Mouse (Mus musculus): ENCODE measurements at regions not wholly inside any gene's neighbourhood (a gene's known extent, or its start where the extent isn't known, plus 50 kb on each side); places are given as distances from the start of the nearest gene placed in this dataset.

DNA sequence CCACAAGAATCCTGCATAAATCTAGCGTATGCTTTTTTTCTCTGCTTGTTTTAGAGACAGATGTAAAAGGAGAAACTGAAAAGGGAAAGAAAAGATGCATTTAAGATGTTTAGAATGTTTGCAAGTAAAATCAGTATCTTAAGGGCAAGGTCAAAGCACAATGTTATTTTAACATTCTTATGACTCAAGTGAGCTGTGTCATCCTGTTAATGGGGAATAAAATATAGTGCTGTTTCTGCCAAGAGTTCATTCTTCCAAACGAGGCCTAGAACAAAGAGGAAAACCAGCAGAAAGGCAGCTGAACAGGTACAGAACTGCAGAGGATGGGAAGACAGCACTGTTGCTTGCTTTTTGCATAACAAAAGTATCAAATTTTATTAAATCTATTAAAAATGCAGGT, 156.7 kb upstream of the Tmtc1 start:
- DNase-seq (ENCODE audit: low spot score in 2 of 2), result no peak

DNA sequence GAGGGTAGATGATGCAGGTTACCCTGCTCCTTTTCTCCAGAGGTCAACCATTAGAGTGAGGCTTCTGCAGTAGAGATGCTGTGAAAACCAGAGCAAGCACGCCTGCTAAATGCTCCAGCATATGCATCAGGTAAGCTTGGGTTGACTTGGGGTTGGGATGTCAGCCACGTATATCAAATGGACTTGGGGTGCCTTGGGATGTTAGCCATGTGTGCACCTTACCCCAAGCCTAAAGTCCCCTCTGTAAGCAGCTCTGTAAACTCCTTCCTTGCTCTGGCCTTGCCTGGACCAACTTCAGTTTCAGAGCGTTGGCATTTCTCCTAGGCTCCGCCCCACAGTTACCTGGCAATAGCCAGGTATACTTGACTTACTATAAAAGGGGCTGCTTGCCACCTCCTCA, 155.3 kb upstream of the Tmtc1 start:
- DNase-seq (ENCODE audit: low spot score in 2 of 2), result no peak

- DNase-seq (ENCODE audit: low spot score in 2 of 2), result no peak
These were observed 154.7 kb upstream of the Tmtc1 start for GRCm38 (mm10) chr6:148598746-148599337.

- no peak for DNase-seq (ENCODE audit: low spot score in 2 of 2)
These were observed 151.0 kb upstream of the Tmtc1 start for GRCm38 (mm10) chr6:148595009-148595770.

- DNase-seq (ENCODE audit: low spot score in 2 of 2), result no peak
These were observed 144.8 kb upstream of the Tmtc1 start for GRCm38 (mm10) chr6:148588971-148589370.

GRCm38 (mm10) chr6:148586439-148587321, 142.5 kb upstream of the Tmtc1 start:
- no peak for DNase-seq (ENCODE audit: low spot score in 2 of 2)

DNA sequence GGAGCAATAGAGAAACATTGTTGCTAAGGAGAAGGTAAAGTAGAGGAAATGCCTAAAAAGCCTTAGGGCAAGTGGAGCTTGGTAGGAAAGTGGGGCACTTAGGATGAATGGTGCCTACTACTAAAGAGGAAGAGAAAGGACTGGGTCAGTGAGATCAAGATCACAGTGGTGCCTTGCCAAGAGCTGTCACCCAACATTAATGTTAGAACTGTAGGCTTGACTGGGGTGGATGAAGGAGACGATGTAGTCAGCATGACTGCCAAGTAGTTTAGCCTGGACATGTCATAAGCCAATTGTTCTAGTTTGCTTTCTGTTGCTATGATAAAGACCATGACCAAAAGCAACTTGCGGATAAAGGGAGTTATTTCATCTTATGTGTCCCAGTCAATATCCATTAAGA, 139.9 kb upstream of the Tmtc1 start:
- no peak for DNase-seq (ENCODE audit: low spot score in 2 of 2)

DNA sequence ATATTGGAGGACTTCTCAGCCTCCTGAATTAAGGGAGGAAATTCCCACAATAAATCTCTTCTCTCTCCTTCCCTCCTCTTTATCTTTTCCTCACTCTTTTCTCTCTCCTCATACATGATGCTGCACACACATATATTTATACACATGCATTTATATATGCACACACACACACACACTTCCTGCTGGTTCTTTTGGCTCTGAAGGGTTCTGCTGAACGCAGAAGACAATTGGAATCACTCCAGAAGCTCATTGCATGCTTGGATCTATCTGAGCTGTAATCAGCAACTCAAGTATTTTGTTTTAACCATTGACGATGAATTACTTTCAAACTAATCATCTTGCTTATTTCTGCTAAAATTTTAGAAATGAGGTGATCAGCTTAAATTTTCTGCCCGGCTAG, 134.1 kb upstream of the Tmtc1 start:
- DNase-seq (ENCODE audit: low spot score in 2 of 2), result no peak

- no peak for DNase-seq (ENCODE audit: low spot score in 2 of 2)
These were observed 133.5 kb upstream of the Tmtc1 start for GRCm38 (mm10) chr6:148577663-148578062.

- DNase-seq (ENCODE audit: low spot score in 2 of 2), result no peak
These were observed 130.7 kb upstream of the Tmtc1 start for GRCm38 (mm10) chr6:148574742-148575453.

- DNase-seq (ENCODE audit: low spot score in 2 of 2), result no peak
These were observed 128.0 kb upstream of the Tmtc1 start for GRCm38 (mm10) chr6:148572201-148572600.

DNA sequence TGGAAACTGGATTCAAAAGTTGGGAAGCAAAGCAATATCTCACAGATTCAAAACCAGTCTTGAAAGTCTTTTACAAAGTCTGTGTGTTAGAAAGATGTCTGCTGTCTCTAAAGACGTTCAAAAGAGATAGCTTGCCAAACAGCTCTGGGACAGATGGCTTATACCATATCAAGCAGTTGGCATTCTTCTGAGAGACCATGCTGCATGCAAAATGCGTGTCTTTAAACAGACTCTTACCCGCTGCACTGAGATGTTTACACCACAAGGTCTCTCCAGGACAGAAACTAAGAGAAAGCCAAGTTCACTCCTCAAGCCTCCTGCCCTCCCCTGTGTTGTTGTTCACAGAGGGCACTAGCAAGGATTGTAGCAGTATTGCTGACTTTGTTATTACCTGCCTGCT, 127.5 kb upstream of the Tmtc1 start:
- DNase-seq (ENCODE audit: low spot score in 2 of 2), result no peak

DNA sequence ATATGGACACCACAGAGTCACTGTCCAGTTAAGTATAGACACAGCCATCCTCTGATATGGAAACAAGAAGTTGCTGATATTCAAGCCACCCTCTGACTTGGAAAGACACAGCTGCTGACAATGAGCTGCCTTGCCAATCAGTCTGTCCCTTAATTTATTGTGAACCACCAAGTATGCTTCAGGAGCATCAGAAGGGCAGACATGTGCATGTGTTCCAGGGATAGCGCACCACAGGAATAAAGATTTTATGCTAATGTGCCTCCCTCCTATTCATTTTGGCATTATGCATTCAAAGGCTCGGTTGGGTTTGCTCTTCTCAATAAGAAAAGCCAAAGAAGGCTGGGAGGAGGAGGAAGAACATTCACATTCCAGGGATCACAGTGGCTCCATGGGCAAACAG, 120.0 kb upstream of the Tmtc1 start:
- DNase-seq (ENCODE audit: low spot score in 2 of 2), result no peak

DNA sequence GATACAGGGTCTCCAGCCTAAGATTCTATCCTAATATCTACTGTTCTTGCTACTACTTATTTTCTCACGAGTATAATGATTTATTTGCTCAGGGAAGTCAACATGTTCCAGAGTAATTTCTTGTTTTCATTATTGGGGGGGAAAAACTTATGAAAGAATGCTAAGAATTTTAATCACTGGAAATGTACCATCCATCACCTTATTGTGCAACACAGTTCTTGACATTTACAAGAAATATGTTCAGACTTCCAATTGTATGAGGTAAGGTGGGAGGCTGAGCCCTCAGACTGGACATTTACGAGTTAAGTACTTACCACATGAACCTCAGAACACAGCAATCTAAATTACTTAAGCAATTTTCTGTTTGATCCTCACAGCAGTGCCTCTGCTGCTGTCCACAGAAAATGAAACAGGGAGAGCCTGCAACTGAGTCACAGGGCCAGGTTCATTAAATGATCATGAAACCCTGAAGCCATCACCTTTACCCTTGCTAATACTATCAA, 118.1 kb upstream of the Tmtc1 start:
- DNase-seq (ENCODE audit: low spot score in 2 of 2), result no peak

GRCm38 (mm10) chr6:148556484-148556871, 112.3 kb upstream of the Tmtc1 start:
- no peak for DNase-seq (ENCODE audit: low spot score in 2 of 2)

GRCm38 (mm10) chr6:148555651-148556483, 111.7 kb upstream of the Tmtc1 start:
- no peak for DNase-seq (ENCODE audit: low spot score in 2 of 2)

GRCm38 (mm10) chr6:148554463-148554862, 110.3 kb upstream of the Tmtc1 start:
- DNase-seq (ENCODE audit: low spot score in 2 of 2), result no peak

DNA sequence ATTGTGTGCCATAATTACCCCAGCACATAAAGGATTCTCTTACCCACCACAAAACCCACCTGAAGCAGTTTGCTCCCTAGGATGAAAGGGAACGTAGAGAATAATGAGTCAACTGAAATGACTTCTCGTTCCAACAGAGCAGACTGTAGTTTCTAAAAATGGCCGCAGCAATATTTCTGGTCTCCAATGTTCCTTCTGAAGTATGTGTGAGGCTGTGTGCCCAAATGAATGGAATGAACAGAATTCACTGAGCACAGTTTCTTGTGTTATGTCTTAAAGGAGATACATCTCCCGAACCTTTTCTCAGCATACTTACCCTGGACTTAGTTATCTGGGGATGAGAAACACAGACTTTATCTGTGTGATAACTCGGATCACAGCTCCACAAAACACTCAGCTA, 109.4 kb upstream of the Tmtc1 start:
- DNase-seq (ENCODE audit: low spot score in 2 of 2), result no peak

DNA sequence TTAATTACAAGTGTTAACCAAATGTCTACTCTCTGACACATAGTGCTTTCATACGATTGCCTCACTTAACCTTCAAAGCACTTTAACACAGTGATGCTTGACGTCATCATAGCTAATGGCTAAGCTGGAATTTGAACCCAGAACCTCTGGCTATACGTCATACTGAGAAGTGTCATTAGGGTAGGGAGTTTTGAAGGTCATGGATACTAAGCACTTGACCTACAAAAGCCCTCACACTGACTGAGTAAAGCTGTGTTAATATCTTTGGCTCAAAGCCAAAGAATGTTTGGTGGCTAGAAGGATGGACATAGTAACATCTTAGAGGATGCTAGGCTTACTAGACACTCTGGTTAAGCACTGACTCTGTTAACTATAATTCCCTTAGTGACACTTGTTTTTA, 106.9 kb upstream of the Tmtc1 start:
- DNase-seq (ENCODE audit: low spot score in 2 of 2), result no peak

GRCm38 (mm10) chr6:148548138-148548778, 104.1 kb upstream of the Tmtc1 start:
- DNase-seq (ENCODE audit: low spot score in 2 of 2), result no peak

Measured in spleen, postnatal 4 days (tissue).